Mouse (Mus musculus) midbrain, embryonic 14.5 days (tissue): ENCODE measurements around the gene Psmc6. TPM values are rescaled to one million over a fixed set of nuclear protein-coding genes. Genes with fewer than 3 reads are reported as not detected.
A peak's percentile ranks its signal among the peaks of the same experiment; 100 is the strongest.

Experiments used
- ATAC-seq: fragments of 200-750 bp; cut with Nextera tagmentation; 2 replicates; pipeline ENCODE4 v1.8.0; 2017; ENCODE audit warnings: moderate number of reproducible peaks, moderate library complexity; ENCODE audit not compliant: low FRiP score, low TSS enrichment
- DNase-seq: peaks from one replicate; pipeline ENCODE4 v3.0.0-alpha.2; 2015
- H3K27ac ChIP-seq: fragments of 300-500 bp; sonication (generic); replicated peaks from 2 replicates; pipeline ENCODE4 v1.5.1; 2014; ENCODE audit warnings: mild to moderate bottlenecking, low read depth, low read length, moderate library complexity
- H3K27me3 ChIP-seq: fragments of 300-500 bp; sonication (generic); 2 replicates; pipeline ENCODE4 v1.6.1; 2014; ENCODE audit warnings: low read length, control low read depth, mixed read lengths; ENCODE audit not compliant: control insufficient read depth, insufficient read depth
- H3K36me3 ChIP-seq: fragments of 300-500 bp; sonication (generic); 2 replicates; pipeline ENCODE4 v1.6.1; 2014; ENCODE audit warnings: low read length, control low read depth; ENCODE audit not compliant: control insufficient read depth, insufficient read depth
- H3K4me1 ChIP-seq: fragments of 300-500 bp; sonication (generic); 2 replicates; pipeline ENCODE4 v1.6.1; 2014; ENCODE audit warnings: mild to moderate bottlenecking, antibody characterized with exemption, low read length, control low read depth; ENCODE audit not compliant: control insufficient read depth, insufficient read depth
- H3K4me2 ChIP-seq: fragments of 300-500 bp; sonication (generic); 2 replicates; pipeline ENCODE4 v1.6.1; 2014; ENCODE audit warnings: mild to moderate bottlenecking, low read length, moderate library complexity
- H3K4me3 ChIP-seq: fragments of 300-500 bp; sonication (generic); replicated peaks from 2 replicates; pipeline ENCODE4 v1.5.1; 2014; ENCODE audit warnings: low read depth, low read length
- H3K9ac ChIP-seq: fragments of 300-500 bp; sonication (generic); replicated peaks from 2 replicates; pipeline ENCODE4 v1.6.1; 2014; ENCODE audit warnings: mild to moderate bottlenecking, low read length, moderate library complexity
- H3K9me3 ChIP-seq: fragments of 300-500 bp; sonication (generic); 2 replicates; pipeline ENCODE4 v1.6.1; 2016; ENCODE audit warnings: low read length, control low read depth, mixed read lengths; ENCODE audit not compliant: control insufficient read depth
- WGBS: fragments of 180-500 bp; shearing (Covaris S2); extraction: QIAGEN DNeasy Blood & Tissue Kit; methylation state at CpG from one replicate; pipeline ENCODE4 v1.1.7; 2014; 5-methylcytosine and 5-hydroxymethylcytosine counted together
- polyA plus RNA-seq: library from polyadenylated mRNA; unstranded; fragments of >200 nt; fragmentation: Nextera tagmentation; extraction: Ambion mirVana; gene quantifications from 2 replicates; pipeline ENCODE4 v1.2.1, GENCODE M21; 2014

Gene Psmc6
- polyA plus RNA-seq, 1 experiment from 2014 or later: 203 TPM

DNA sequence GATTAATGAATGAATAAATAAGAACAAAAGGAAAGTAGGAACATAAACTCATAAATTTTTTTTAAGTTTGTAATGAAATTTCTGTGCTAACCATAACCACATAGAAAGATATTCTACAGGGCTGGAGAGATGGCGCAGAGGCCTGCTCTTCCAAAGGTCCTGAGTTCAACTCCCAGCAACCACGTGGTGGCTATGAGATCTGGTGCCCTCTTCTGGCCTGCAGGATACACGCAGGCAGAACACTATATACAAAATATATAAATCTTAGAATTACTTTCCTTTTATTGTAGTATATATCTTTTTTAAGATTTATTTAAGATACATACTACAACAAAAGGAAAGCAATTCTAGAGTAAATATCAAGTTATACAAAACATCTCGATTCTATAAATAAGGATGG is 53.3 kb downstream of the Psmc6 start:
- no peak overlapping the region for H3K4me2 ChIP-seq
- DNase-seq (no peak), ATAC-seq (no peak)
- H3K4me3 ChIP-seq: no peak overlapping the region
- no peak overlapping the region for H3K9ac ChIP-seq
- H3K27ac ChIP-seq: no peak overlapping the region
- no peaks in the 10 kb centered on the region for H3K27me3 ChIP-seq
- peaks cover 6% of the 10 kb centered on the region for H3K4me1 ChIP-seq
- H3K9me3 ChIP-seq: no peaks in the 10 kb centered on the region
- whole genome bisulfite sequencing: 80% methylated on average over 4 of the region's 4 CpGs
- peaks cover 27% of the 10 kb centered on the region for H3K36me3 ChIP-seq

DNA sequence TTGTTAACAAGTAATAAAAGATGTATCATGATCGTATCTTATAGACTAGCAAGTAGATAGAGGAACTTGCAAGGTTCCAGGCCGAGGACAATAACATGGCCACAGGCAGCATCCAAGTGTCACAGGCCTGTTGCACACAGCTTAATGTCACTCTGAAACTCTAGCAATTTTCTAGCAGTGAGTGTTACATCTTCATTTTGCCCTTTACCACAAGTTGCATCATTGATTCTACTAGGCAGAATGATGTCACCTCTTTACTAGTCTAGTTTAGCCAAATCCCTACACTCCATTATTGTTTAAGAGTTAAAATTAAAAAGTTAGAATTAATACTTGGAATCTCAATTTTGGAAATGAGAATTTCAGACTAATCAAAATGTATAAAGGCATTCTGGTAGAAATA is 56.0 kb downstream of the Psmc6 start:
- H3K36me3 ChIP-seq: peaks cover 9% of the 10 kb centered on the region
- WGBS: 93% methylated on average over 2 of the region's 2 CpGs

DNA sequence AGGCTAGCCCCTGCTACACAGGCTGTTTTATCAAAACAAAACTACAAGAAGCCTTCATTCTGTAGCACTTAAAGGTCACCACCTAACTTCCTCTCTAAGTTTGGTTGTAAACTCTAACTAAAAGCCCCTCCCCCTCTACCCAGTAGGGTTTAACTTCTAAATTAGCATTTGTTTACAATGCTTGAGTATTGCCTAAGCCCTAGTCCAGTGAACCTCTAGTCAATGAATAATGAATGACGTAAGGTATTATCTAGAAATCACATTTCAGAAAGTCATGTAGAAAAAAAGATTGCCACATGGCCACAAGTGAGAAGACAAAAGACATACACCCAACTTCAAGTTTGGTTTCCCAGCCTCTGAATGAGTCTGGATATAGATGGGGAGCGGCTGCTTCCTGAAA is 57.9 kb downstream of the Psmc6 start:
- DNase-seq: no peak
- Histone ChIP-seq H3K27me3 (no peaks in the 10 kb centered on the region), H3K4me2 (peak overlapping the region; percentile 81), H3K27ac (no peak overlapping the region), H3K4me1 (peaks cover 7% of the 10 kb centered on the region), H3K9me3 (no peaks in the 10 kb centered on the region), H3K9ac (0 out of 2 replicates have a peak overlapping the region, but pooled peaks have one; percentile 89), H3K4me3 (peak overlapping the region; percentile 75), H3K36me3 (peaks cover 2% of the 10 kb centered on the region; the same call in 1 of the 2 replicates)
- ATAC-seq: no peak
- WGBS: 26% methylated on average over 2 of the region's 2 CpGs

More for the DNA sequence above, 56.0 kb downstream of the Psmc6 start:
- no peak overlapping the region for H3K4me3 ChIP-seq
- no peaks in the 10 kb centered on the region for H3K9me3 ChIP-seq
- H3K4me1 ChIP-seq: peaks cover 7% of the 10 kb centered on the region
- no peak overlapping the region for H3K4me2 ChIP-seq
- H3K9ac ChIP-seq: no peak overlapping the region
- H3K27ac ChIP-seq: no peak overlapping the region
- ATAC-seq: no peak
- DNase-seq: no peak
- H3K27me3 ChIP-seq: no peaks in the 10 kb centered on the region

DNA sequence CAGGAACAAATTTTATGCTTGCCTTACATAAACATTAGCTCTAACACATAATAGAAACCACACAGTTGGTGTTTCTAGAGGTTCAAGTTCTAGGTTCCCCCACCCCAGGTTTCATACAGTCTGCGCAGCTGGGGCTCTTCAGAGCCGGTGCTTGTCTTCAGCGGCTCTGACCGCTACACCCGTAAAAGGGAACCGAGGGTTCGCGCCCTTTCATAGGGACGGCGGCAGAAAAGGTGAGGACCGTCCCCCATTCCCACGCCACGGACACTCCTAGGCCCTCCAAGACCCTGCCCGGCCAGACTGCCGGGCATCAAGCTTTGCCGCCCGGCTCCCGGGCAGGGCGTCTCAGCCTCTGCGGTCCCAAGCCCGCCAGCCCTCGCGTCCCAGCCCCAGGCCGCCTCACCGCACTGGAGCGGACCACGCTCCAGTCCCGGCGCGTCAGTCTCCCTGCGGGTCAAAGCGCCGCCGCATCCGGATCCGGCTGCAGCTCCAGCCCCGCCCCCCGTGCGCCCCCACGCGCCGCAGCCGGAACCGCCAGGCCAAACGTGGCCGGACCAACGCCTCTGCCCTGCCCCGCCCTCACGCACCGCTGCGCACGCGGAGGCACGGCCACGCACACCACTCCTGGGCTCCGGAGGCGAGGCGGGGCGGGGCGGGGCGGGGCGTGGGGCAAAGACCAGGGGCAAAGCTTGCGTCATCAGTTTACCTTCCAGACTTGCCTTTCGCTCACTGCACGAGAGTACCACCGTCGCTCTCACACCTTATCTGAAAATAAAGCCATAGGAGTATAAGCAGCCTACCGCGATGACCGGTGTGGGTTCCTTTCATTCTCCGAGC is 59.0 kb downstream of the Psmc6 start:
- Histone ChIP-seq H3K36me3 (peaks cover under 1% of the 10 kb centered on the region; the same call in 1 of the 2 replicates), H3K4me1 (peaks cover 7% of the 10 kb centered on the region), H3K27me3 (no peaks in the 10 kb centered on the region), H3K9ac (peak overlapping the region; percentile 89), H3K4me2 (peak overlapping the region; percentile 81), H3K9me3 (no peaks in the 10 kb centered on the region), H3K4me3 (peak overlapping the region; percentile 75), H3K27ac (peak overlapping the region; percentile 76)
- under 1% methylated on average over 71 of the region's 71 CpGs for WGBS
- ATAC-seq (peak; percentile 96), DNase-seq (peak; percentile 91)

DNA sequence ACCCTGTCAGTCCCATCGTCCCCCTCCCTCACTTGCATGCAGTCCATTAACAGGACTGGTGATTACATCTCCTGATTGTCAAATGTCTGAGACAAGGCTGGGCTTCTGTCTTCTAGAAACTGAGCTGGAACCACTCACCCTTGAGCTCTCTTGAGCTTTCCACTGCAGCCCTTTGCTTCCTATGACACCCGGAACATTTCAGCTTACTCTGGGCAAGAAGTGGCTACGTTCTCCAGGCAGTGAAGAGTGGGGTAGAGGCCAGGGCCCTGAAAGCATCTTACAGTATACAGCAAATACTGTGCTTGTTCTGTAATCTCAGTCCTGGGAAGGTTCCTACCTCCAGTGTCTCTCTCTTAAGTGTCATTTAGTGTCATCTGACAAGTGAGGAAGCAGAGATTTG is 59.6 kb downstream of the Psmc6 start:
- Histone ChIP-seq H3K9ac (peak overlapping the region; percentile 89), H3K4me2 (peak overlapping the region; percentile 81), H3K27ac (peak overlapping the region; percentile 76), H3K4me3 (peak overlapping the region; percentile 75), H3K4me1 (peaks cover 7% of the 10 kb centered on the region), H3K9me3 (no peaks in the 10 kb centered on the region), H3K27me3 (no peaks in the 10 kb centered on the region), H3K36me3 (no peaks in the 10 kb centered on the region)
- DNase-seq (no peak), ATAC-seq (peak; percentile 48; the same call in 1 of the 2 replicates)
- WGBS: 25% methylated on average over 3 of the region's 3 CpGs

Other genes starting within 250 kb of the Psmc6 start
- gene Gpr137c, start 110.1 kb upstream of the Psmc6 start, polyA plus RNA-seq: 20.8 and 21.1 TPM in 2 replicates
- gene Txndc16, start 109.5 kb upstream of the Psmc6 start, polyA plus RNA-seq: 28.4 and 40.0 TPM in 2 replicates
- gene Ero1l, start 11.0 kb upstream of the Psmc6 start, polyA plus RNA-seq: 29.9 and 30.0 TPM in 2 replicates
- gene Styx, start 21.3 kb downstream of the Psmc6 start, polyA plus RNA-seq: 61.4 and 66.5 TPM in 2 replicates
- gene Gnpnat1, start 75.1 kb downstream of the Psmc6 start, polyA plus RNA-seq: 31.6 and 32.3 TPM in 2 replicates
- 49.1 and 63.8 TPM in 2 replicates for gene Fermt2, start 200.3 kb downstream of the Psmc6 start, polyA plus RNA-seq